Mouse (Mus musculus) adrenal gland, postnatal 4 days (tissue): ENCODE results near the gene Prickle1. TPM values are rescaled to one million over a fixed set of nuclear protein-coding genes. Genes with fewer than 3 reads are reported as not detected.

Experiments used
- DNase-seq, 2 experiments: peaks; one replicate each; pipeline ENCODE4 v3.0.0; 2021 to 2022; ENCODE audit warnings: low spot score in 2 of 2, mixed read lengths in 2 of 2
- total RNA-seq, 2 experiments: library from RNA; stranded (reverse); gene quantifications; 2 replicates each; pipeline ENCODE4 v1.2.3; 2021

The Prickle1 gene
- total RNA-seq, 2 experiments from 2014 or later: 30.2 to 30.4 TPM

DNA sequence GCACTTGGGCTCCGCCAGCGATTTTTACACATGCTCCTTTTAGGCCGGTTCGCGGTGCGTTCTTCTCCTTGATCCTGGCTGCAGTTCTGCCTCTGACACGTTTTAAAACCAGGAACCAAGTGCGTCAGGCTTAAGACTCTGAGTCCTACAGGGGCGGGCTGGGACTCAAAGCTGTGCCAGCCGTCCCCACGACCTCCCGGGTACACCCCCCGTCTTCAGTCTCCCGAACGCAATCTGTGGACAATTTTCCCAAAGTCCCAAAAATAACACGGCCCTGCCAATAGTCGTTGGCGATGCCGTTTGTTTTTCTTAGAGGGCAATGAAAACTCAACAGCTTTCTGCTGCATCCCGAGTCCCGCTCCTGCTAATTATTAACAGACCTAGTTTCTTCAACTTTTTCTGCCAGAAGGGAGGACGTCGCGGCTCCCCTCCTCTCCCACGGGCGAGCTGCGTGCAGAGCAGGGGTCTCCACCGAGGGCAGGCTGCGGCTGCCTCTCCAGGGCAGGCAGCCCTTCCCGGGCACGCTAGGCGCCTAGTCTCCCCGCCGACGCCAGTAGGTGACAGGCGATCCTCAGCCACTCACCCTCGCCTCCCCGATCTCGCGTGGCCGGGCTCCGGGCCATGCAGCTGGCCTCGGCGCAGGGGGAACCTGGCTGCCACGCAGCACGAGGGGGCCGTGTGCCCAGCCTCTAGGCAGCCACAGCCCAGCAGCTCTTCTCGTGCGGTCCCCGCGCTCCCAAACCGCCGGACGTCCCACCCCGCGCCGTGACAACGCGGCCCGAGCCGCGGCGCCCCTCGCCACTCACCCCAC is 598 bp downstream of the Prickle1 start:
- peak; percentile 22 to 30 for DNase-seq

DNA sequence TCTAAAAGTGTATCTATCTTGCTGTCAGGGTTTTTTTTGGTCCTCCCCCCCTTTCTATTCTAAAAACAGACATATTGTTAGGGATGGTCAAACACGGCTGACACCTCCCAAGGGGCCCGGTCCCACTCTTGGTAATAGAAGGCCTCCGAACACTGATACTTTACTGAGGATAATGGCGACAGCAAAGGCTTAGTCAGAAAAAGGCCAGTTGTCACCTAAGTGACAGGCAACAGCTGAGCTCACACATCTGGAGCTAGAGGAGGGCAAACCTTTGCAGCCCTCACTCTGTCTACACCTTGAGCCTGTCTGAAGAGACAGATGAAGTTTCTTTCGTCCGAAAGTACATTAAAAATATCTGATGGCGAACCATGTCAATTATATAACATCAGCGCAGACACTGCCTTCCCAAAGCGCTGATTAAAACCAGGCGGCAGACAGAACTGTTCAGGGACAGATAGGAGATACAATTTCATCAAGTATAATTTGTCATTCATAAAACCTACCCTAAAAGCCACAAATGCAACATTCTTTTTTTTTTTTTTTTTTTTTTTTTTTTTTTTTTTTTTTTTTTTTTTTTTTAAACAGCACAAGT is 1.3 kb downstream of the Prickle1 start:
- no peak for DNase-seq

DNA sequence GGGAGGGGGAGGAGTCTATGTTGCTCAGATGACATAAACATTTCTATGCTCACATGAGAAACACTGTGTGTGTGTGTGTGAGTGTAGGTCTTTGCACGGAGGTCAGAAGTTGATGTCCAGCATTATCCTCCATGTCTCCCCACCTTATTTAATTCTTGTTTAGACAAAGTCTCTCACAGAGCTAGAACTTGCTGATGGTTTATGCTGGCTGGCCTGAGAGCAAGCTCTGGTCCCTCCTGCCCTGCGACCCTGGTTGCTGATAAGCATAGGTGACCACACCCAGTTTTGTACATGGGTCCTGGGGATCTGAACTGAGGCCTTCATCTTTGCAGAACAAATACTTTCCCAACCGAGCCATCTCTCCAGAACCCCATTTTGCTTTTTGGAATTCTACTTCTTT is 3.1 kb downstream of the Prickle1 start:
- no peak for DNase-seq

DNA sequence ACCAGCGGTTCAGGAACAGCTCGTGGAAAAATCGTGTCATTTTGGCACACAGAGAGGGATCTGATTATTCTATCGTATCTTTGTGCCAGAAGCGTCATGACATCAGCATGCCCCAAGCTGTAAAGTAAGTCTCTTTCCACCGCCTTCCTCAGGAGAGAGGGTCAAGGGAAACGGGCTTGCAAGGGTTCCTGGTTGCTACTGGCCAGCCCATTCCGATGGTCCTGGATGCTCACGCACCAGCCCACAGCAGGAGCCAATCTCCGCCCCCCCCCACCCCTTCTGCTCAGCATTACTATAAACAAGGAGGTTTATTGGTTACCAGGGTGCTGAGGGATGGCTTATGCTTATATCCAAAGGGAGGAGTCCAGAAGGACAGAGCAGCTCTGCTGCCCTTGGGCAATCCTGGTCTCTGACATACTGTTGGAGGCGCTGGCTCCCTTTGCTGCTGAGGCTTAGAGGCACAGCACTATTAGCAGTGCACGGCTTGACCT is 3.8 kb downstream of the Prickle1 start:
- DNase-seq: peak in 1 of 2 experiments; percentile 17

DNA sequence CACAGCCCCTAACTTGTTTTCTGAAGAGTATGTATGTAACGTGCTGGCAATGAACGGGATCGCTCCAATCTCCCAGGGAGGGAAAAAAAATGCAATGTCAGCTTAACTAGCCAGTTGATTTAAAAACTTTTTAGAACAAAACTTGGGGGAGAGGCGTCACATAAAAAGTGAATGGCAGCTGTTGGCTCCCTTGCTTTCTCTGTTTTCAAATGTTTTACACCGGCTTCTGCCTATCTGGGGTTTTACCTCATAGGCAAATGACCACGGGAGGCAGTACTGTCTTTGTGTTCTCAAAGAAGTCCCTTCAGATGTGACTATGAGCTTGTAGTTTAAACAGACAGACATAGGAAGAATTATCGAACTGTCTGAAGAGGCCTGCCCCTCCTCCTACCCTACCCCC is 4.3 kb downstream of the Prickle1 start:
- no peak for DNase-seq

DNA sequence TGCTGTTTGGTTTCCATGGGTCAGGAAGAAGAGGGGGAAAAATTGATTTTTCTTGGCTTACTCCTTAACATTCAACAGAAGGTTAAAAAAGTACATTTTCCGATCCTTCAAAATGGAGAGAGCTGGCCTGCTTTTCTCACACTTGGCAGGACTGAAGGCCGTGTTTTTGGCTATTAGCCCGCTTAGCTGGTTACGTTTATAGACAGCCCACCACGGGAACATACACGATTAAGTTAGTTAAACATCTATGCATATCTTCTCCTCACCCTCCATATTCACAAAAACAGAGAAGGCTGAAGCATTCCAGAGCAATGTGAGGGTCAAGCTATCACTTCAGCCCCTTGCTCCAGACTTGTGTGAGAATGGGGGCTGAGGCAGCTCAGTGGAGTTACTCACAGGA is 7.3 kb downstream of the Prickle1 start:
- DNase-seq: no peak

DNA sequence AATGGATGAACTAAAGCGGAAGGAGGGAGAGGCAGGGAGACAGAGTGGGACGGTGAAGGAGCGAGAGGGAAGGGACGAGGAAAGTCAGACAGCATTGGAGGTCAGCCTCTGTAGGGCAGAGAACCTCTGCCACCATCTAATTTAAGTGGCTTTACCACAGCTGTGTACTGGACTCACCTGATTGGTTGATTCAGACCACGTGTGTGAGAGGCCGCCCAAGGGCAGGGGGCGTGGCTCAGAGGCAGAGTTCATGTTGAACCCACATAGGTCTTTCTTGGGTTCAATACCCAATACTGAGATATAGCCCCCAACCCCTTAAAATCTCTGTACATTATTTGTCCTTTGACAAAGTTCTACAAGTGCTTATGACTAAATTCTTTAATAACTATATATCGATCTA is 8.0 kb downstream of the Prickle1 start:
- DNase-seq: no peak

DNA sequence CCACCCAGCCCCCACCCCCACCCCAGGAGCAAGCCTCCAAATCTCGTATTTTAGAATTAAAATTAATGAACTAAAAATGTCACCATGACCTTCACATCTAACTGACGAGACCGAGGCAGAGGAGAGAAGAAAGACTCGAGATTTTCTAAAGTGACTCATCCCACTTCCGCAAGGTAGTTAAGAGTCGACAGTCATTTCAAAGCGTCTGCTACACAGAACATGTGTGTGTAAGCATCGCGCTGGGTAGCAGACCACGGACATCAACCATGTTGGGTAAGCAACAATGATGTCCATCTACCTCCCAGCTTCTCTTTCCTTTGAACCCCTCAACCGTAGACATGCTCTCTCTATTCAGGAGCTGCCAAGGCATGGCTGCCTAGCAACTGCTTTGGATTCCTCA is 12.6 kb downstream of the Prickle1 start:
- DNase-seq: no peak

DNA sequence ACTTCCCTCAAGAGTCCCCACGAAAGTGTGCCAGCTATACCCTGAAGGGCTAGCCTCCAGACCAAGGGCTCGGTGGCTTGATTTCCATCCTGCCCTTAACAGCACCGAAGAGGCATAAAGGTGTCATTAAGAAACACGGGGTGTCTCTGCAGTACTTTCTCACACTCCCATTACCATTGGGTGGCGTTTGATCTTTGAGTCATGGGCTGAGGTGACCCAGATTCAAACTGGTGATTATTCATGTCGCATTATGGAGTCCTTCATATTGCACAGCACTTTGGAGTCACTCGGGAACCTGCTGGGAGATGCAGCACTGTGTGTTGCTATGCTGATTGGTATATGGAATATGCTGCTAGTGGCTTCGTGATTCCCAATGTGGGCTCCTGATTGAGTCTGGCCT is 14.0 kb downstream of the Prickle1 start:
- DNase-seq: no peak

DNA sequence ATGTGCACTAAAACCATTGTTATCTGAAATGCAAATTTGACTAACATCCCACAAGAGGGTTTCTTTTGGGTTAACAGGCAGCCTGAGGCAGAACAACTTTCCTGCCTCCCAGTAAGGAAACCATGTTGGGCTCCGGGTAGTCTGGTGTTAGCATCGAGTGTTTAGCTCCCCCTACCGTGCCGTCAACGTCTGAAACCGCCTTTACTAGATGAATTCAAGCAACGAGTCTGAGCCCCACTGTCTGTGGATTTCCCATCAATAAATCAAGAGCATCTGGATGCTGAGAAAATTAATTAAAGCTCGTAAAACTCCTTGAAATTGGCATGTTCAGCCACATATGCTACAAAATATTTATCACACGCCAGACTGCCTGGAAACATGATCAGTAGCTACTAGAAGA is 15.8 kb downstream of the Prickle1 start:
- no peak for DNase-seq

DNA sequence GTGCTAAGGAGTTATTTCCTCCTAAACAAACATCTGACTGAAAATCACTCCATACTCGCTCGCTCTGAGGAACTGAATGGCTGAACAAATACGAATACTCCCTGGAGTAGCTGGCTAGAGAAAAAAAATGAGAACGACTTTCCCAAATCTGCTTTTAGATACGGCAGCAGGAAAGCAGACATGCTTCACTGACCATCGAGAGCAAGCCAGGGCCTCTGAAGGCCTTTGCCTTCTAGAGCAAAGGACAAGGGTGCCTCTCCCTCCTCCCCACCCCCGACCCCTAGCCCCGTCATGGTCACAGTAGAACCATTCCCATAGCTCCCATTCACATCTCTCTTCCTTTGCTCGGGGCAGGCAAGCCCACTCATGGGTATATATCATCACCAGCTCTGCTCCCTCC is 16.6 kb downstream of the Prickle1 start:
- DNase-seq: no peak

DNA sequence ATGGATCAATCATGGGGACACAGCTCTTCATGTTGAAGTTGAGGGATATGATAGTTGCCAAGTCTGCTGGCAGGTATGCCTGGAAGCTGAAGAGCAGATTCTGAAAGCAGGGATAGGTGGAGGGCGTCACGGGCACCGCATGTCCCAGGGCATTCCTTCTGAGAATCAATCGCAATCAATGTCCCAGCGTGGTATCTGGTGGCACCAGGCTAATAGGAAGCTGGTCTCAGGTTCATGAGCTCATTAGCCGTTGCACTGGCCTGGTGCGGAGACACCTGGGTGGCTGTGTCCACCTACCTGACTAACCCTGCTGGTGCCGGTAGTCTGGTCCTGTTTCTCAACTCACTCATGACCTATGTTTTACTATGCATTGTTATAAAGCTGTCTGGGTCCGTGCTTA is 19.3 kb downstream of the Prickle1 start:
- no peak for DNase-seq

DNA sequence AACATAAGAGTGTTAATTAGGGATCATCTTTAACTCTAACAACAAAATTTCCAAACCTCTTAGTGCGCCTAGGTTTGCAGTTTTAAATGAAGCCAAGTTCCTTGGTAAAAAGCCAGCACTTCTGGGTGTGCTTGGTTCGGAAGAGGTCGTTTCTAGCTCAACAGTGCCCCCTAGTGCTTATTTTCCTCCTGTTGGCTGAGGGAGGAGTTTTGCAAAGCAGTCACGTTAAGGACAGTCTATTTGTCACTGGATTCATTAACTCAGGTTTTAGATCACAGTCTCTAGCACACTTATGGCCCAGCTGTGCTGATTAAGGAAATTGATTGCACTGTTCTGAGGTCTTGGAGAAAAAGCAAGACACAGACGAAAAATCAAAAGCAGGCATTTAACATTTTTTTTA is 19.8 kb downstream of the Prickle1 start:
- DNase-seq: peak in 1 of 2 experiments; percentile 73

DNA sequence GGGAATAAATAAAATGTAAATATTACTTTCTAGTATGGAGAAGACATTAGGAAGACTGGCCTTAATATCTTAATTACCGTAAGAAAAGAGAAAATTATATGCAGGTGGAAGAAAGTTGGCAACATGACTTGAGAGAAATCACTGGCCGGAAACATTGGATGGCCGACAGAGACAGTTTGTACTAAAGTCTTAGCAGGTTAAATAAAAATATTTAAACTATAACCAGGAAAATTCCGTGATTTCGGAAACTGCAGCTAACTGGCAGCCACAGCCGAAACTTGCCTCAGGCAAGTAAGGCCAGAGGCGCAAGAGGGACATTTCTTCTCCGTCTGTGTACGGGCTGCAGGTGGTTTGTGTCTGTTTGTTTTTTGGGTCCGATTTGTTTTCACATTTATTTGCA is 22.8 kb downstream of the Prickle1 start:
- no peak for DNase-seq

DNA sequence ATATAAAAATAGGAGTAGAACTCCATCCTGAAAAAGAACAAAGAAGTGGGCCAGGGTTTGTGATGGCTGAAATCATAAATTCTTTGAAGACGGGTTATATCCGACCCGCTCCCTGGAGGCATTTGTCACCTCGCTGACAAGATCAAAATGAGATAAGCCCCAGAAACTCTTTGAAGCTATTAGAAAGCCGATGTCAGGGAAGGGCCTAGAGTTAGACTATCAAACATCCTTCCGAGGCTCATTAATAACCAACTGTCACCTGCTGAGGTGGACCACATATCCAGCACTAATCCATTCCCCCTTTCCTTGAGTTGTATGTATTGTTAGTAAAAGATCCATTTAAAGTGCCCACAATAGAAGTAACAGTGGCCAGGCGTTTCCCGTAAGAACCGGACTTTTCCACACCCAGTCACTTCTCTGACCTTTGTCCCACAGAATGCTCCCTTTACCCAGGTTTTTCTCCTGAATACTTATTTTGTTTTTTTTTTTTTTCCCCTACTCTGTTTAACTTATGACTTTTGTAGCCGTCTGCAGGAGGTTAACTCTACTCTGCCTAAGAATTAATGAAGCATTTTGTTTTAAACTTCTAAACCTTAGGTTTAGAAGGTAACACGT is 24.7 kb downstream of the Prickle1 start:
- no peak for DNase-seq

DNA sequence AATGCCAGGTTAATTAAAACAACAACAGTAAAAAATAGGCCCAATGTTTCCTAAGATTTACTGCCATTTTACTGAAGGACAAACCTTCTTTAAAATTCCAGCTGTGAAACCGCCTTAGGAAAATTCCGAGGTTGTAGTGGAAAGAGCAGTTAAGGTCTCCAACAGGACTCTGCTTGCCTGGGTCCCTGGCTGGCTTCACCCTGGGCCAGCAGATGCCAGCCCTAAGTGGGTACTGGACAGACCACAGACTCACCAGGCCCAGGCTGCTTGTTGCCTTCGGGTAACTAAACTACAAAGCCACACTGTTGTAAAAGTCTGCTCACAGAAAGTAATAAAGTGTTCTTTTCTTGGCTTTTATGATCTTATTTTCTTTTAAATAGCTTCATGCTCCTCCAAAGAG is 26.8 kb downstream of the Prickle1 start:
- DNase-seq: no peak

DNA sequence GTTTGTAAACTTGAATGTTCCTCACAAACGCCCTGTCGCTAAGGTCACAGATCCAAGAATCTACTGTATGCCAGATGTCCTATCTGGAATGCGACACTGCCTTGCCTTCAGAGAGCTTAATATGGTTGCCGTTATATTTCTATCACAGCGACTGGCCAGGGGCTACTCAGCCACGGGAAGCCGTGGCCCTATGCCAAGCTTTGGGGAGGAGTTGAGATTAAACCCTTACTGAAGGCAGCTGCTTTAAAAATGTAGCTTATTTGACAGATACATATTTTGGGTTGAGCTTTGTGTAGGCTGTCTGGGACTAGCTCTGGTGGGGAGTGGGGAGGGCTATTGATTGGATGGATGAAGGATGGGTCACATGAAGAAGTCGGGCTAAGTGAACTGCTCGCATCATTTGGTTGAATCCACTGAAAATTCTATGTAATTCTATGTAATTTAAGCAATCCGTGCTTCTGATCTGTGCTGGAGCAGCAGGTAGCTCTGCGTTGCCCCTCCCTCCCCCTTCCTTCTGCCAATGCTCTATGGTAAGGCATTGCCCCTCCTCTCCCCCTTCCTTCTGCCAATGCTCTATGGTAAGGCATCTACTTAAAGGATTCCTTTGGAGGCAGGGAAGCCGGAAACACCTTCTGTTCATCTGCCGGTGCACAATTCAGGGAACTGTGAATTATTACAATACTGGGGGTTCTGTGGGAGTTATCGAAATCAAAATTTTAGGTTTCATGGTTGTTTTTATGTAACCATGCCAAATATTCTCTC is 28.0 kb downstream of the Prickle1 start:
- DNase-seq: no peak

DNA sequence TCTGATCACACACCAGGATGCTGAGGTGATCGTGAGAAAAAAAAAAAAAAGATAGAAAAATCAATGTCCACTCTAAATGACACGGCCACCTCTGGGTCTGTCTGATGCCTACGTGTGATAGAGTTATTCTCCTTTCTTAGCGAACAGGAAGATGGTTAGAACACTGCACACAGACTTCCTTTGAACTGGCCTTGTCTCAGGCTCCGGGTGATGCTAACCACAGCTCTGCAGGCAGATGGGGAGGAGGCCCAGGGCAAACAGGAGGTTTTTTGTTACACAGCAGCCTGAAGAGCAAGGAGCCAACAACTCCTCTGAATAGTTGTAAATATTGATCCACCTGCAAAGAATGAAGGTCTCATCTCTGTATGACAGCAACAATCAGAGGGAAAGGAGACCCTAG is 32.2 kb downstream of the Prickle1 start:
- DNase-seq: no peak

DNA sequence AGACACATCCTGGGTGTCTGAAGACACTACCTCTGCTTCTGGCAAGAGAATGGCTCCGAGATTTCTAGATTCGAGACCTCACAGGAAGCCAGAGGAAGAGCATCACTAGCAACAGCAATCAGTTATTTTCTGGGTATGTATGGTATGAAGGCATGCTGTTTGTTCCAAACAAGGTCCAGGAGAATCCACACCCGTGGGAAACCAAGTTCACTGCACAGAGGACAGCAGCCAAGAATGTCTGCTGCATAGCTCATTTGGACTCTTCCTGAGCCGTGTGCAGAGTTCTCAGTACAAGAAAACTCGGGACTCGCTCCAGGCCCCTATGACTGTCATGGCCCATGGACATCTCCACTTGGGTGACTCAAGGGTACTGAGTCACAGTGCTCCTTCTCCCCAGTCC is 34.2 kb downstream of the Prickle1 start:
- DNase-seq: no peak

DNA sequence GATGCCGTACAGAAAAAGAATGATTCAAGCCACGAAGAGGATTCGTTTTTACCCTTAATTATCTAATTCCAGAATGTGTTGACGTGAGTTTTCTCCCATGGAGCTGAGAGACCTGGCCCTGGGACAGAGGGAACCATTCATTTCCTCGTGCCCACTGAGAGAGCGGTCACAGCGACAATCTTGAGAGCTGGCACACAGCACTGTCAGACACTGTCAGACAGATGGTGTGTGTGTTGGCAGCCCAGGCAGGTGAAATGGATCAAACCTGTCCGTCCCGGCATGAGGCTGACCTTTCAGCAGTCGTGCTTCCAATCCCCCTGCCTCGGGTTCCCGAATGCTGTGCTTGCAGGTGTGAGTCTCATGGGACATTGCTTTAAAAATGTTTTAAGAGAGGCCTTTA is 37.3 kb downstream of the Prickle1 start:
- no peak for DNase-seq

DNA sequence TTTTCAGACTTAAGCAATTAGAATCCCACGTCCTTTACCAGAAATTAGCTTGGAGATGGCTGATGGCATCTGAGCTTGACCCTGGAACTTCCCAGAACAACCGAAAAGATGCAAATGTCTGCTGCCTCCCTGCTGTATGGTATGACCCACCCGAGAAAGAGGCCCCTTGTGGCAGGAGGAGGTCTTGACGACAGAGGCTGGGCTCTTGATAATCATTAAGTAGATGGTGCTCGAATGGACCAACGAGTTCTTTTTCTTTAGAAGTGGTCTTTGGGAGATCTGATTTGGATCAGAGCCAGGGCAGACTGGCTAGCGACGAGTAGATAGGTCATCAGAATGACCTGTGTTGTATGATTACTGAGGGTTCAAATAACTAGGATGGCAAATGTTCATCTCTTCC is 40.0 kb downstream of the Prickle1 start:
- no peak for DNase-seq
